Mouse (Mus musculus) megakaryocyte progenitor cell, adult 5-6 weeks (primary cell): Measurements from ENCODE around the gene Dusp1. TPM values are rescaled to one million over a fixed set of nuclear protein-coding genes. Genes with fewer than 3 reads are reported as not detected.

ENCODE experiments used
- ATAC-seq: replicated peaks from 2 replicates; pipeline ENCODE4 v1.8.0; 2016; ENCODE audit warnings: mild to moderate bottlenecking, moderate TSS enrichment, inconsistent platforms; ENCODE audit not compliant: poor library complexity
- total RNA-seq, 2 experiments: library from RNA; stranded (forward) in 1 of 2; stranded (reverse) in 1 of 2; fragments of 157-497, 149-512 nt in 1 of 2; fragments of 200-1000 nt in 1 of 2; gene quantifications; 2 replicates each; pipeline versions ENCODE4 v1.2.3 to v1.2.4; 2015 to 2017

Gene Dusp1
- total RNA-seq, 2 experiments from 2014 or later, result 29.6 to 89.7 TPM

DNA sequence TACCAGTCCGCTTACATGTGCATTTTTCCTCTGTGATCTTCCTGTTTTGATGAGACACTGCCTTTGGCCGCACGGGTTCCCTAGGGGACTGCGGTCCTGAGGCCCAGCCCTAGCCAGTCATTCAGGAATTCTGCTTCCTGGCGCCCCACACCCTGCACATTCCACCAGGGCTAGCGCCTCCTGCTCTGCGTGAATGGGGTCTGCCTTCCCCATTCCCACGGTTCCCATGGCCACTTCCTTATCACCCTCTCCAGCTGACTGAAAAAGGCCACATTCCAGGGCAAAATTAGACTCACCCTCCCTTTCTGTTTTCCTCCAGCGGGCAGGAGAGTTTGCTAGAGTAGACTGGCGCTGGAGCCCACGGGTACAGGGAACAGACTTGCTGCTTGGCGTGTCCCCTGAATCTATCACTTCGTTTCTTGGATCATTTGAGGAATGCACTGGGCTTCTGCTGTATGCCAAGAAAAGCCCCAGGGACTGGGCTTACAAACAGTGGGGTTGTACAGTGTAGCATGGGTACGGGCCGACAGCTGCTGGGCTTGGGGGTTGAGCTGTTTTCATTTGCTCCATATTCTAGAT is 22.7 kb upstream of the Dusp1 start:
- ATAC-seq, result no peak

- no peak for ATAC-seq
Observed at GRCm38 (mm10) chr17:26584063-26584462, 22.1 kb upstream of the Dusp1 start.

DNA sequence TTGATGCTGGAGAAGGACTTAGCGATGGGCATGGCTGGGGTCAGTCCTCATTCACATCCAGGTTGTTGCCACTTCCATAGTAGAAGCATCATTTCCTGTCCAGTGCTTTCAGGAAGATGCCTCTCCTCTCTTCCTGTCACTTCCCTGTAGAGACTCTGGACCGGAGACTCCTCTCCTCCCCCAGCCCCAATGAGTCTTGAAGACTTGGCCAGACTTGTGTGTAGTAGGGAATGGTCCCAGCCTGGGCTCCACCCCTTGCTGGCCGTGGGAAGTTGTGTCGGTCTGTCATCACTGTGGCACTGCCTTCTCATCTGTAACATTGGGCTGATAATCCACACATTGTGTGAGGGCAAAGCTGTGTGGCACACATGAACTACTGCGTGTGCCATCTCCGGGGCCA is 21.7 kb upstream of the Dusp1 start:
- ATAC-seq, result no peak

- ATAC-seq, result no peak
Observed at GRCm38 (mm10) chr17:26583056-26583455, 21.1 kb upstream of the Dusp1 start.

GRCm38 (mm10) chr17:26582297-26582696 is 20.4 kb upstream of the Dusp1 start:
- no peak for ATAC-seq

DNA sequence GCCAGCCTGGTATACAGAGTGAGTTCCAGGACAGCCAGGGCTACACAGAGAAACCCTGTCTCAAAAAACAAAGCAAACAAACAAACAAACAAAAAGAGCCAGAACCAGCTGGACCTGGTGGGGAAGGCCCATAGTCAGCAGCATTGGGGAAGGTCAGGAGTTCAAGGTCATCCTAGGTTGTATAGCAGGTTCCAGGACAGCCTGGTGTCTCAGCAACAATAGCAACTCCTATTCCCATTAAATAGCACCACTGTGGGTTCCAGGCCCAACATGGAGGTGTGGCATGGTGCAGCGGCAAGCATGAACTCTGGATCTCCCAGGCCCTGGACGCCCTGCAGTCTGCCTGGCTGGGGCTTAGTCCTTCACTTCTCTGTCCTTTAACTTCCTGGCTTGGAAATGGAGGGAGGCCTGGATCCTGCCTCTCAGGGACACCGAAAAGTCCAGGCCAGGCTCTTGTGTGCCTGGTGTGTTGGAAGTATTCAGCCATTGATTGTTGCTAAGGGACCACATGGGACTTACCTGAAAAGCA is 19.0 kb upstream of the Dusp1 start:
- ATAC-seq, result no peak

GRCm38 (mm10) chr17:26579396-26579795 is 17.5 kb upstream of the Dusp1 start:
- ATAC-seq, result no peak

- no peak for ATAC-seq
Observed at GRCm38 (mm10) chr17:26578771-26579170, 16.8 kb upstream of the Dusp1 start.

GRCm38 (mm10) chr17:26578162-26578561 is 16.2 kb upstream of the Dusp1 start:
- no peak for ATAC-seq

DNA sequence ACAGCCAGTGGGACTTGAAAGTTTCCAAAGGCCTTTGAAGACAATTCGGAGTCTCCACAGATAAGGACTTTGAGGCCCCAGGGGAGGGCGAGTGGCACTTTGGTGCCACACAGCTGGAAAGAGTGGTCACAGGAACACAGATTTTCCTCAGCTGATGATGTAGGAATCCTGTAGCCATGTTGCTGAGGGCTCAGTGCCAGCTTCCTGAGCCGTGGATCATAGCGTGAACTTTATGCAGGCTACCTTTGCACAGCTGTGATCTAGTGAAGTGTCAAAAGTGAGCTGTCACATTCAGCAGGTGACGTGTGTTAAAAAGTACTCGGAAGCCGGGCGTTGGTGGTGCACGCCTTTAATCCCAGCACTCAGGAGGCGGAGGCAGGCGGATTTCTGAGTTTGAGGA is 15.4 kb upstream of the Dusp1 start:
- ATAC-seq, result no peak

DNA sequence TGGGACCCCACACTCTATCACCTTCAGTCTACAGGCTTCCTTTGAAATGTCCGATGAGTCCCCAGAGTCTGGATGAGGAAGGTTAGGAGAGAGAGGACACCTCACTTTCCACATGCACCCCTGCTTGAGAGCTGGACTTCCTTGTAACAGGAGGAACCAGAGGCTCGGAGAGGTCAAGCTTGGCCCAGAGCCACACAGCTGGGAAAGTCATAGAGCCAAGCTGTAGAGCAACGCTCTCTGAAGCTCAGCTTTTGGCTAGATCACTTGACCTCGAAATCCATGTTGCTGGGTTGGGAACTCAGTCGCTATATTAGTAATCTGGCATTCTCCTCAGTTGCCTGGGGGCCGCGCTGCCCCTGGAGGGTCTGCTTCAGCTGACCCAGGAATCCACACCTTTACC is 14.9 kb upstream of the Dusp1 start:
- no peak for ATAC-seq

- no peak for ATAC-seq
Observed at GRCm38 (mm10) chr17:26575786-26576690, 14.1 kb upstream of the Dusp1 start.

DNA sequence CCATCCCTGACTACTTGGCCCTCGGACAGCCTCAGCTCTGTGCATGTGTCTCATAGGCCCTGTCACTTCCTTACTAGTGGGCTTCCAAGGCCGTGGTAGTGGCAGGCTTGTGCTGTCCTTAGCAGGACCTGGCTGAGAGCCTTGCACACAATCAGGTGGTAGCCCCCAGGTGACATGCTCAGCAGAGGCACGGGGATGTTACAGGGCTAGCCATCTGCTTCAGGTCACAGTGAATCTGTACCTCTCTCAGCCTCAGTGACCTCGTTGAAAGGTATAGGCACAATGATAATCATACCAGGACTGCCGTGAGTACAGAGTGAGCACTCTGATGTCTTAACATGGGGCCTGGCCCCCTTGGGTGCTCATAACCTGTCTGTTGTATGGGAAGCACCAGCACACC is 12.8 kb upstream of the Dusp1 start:
- no peak for ATAC-seq

DNA sequence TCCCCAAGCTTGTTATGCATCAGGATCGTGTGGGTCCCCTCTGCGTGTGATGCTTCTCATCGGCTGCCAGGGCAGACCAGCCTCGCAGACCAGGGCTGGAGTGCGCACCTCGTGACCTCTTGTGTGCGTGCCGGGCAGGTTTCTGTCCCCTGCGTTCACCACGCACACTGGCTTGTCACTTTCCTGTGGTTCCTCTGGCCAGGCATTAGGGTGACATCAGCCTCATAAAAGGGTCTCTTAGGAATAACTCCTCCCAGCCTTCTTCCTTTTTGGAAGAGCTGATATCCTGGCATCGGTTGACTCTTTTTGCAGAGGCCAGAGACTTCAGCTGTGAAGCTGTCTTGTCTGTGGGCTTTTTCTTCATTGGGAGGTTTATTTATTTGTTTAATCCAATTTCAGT is 12.2 kb upstream of the Dusp1 start:
- ATAC-seq, result no peak

DNA sequence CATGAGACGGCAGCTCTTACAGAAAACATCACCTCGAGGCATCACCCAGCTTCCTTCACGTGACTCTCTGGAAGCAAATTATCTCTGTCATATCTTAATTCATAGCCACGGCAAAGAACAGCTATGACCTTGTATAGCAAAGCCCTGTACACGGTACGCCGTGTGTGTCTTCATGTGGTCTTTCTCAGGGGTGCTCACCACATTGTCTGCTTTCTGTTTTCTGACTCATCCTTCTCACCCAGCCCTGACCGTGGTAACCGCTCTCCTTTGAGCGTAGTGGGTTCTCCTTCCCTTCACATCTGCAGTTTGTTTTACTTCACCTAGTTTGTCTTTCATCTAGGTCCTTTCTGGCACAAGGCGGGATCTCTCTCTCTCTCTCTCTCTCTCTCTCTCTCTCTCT is 10.3 kb upstream of the Dusp1 start:
- no peak for ATAC-seq

DNA sequence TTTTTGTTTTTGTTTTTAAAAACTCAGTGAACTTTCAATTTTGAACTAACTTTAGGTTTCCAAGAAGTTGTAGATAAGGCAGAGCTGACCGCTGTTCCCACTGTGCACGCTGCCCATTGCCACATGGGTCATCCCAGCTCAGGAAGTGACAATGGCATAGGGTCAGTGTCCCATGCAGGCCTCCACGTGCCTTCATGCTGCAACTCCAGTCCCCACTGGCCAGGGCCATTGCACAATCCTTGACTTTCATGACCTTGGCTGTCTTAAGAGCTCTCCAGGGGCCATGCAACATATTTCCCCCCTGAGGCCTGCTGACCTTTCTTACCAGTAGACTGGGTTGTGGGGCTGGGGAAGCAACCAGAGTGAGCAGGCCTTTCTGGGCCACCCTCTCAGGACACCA is 9.4 kb upstream of the Dusp1 start:
- ATAC-seq, result no peak

DNA sequence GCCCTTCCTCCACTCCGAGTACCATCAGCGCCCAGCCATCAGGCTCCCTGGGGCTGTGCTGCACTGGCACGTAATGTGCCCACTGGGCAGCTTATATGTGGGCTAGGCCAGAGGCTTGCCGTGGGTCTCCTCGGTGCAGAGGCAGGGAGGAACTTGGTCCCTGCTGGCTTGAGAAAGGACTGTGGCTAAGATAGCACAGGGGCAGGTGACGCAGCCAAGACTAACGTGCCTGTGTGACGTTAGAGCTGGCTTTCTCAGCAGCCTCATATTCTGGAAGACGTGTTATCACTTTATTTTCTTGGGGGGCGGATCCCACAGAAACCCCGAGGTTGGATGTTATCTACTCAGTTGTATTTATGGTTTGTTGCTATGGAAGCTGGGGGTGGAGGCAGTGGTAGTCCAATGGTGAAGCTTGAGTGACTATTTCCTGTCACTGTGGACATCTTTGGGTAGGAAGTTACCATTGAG is 8.8 kb upstream of the Dusp1 start:
- ATAC-seq, result peak; percentile 93

- ATAC-seq, result no peak
Observed at GRCm38 (mm10) chr17:26569594-26570350, 7.8 kb upstream of the Dusp1 start.

GRCm38 (mm10) chr17:26567818-26568173 is 5.9 kb upstream of the Dusp1 start:
- no peak for ATAC-seq

- no peak for ATAC-seq
Observed at GRCm38 (mm10) chr17:26567142-26567817, 5.4 kb upstream of the Dusp1 start.

GRCm38 (mm10) chr17:26564439-26564838 is 2.5 kb upstream of the Dusp1 start:
- ATAC-seq, result no peak
